Mouse (Mus musculus): ENCODE measurements around the gene Vezt.

DNA sequence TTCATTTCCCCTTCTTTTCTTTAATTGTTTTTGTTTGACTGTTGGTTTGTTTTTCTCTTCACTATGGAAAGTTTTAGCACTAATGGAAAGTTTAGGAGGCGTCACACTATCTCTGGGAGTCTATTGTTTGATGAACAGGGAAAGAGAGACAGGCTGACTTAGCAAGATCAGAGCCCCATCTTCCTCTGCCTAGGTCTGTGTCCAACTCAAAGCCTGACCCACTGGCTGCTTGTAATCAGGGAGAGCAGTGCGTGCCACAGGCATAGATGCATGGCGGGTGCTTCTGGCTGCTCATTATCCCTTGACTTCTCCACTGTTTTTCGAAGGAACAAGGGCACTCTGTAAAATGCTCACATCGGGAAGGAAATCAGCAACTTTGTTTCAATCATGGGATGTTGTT is 26.7 kb upstream of the Vezt start:
- TF ChIP-seq CTCF (IDR thresholded peaks at IDR 0.05; ENCODE audit: borderline replicate concordance, insufficient read depth, low read depth, low read length) = no peak
- no peak for TF ChIP-seq POLR2A (IDR thresholded peaks at IDR 0.05; ENCODE audit: borderline replicate concordance, insufficient read depth, low read length)
